Mouse (Mus musculus) frontal cortex, postnatal 14 days (tissue): ENCODE measurements around the gene Tln2.

Experiments used
- DNase-seq, 2 experiments: peaks; one replicate each; pipeline ENCODE4 v3.0.0; 2022; ENCODE audit warnings: low spot score in 2 of 2

Gene Tln2

DNA sequence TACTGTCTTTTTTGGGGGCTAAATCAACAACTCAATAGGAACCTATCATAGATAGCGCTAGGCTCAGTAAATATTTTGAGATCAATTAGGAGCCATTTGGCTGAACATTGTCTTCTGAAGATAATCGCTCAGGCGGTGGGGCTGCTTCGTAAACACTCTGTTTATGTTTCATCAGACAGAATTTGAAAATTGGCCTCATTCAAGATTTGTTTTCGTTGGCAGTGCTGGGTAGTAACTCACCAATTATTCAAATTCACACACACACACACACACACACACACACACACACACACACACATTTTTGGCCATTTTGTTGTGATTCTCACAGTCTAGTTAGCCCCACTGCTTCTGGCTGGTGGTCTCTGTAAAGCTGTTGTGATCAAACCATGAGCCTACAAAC is 12.9 kb downstream of the Tln2 start:
- no peak for DNase-seq

DNA sequence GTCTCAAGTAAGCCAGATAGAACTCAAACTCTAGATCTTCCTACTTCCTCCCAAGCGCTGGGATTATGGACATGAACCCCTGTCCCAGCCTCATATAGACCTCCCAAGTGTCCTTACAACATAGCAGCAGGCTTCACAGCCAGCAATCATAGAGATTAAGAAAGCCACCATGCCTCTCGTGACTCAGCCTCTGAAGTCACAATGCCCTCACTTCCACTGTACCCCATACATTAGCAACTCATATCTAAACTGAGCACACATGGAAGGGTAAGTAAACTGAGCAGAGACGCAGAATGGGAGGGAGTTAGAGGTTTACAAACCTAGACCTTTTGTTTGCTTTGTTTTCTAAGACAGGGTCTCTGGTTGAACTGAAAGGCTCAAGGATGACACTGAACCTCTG is 13.7 kb downstream of the Tln2 start:
- DNase-seq: no peak

DNA sequence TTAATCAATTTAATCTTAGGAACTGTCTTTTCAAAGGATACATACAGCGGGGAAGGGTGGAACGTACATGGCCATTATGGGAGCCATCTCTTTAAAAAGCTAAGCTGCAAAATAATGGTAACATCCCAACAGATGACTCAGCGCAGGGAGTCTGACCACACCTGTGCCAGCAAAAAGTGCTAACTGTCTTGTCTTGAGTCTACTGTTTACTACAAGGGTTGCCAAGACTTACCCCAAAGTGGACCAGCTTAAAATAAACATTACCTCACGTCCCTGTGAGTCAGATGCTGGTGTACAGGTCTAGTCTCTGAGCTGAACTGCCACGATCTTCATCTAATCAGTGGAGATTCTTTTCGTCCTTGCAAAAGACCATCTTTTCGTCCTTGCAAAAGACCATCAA is 14.7 kb downstream of the Tln2 start:
- DNase-seq: no peak

DNA sequence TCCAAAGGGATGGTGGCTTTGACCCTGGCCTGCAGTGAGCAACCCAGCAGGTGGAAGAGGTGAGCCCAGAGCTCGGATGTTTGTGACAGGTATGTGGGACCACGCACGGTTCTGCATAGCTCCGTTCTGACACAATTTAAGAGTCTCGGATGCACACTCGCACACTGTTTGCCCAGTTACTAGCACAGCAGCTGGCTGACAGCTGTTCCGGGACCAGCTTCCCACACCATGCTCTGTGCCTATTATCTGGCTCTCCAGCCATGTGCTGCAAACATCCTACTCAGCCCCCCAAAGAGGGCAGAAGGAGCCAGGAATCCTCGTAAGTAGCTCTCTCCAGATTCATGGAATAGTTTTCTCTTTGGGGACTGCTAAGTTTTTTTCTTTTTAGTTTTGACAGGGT is 17.6 kb downstream of the Tln2 start:
- DNase-seq: no peak

DNA sequence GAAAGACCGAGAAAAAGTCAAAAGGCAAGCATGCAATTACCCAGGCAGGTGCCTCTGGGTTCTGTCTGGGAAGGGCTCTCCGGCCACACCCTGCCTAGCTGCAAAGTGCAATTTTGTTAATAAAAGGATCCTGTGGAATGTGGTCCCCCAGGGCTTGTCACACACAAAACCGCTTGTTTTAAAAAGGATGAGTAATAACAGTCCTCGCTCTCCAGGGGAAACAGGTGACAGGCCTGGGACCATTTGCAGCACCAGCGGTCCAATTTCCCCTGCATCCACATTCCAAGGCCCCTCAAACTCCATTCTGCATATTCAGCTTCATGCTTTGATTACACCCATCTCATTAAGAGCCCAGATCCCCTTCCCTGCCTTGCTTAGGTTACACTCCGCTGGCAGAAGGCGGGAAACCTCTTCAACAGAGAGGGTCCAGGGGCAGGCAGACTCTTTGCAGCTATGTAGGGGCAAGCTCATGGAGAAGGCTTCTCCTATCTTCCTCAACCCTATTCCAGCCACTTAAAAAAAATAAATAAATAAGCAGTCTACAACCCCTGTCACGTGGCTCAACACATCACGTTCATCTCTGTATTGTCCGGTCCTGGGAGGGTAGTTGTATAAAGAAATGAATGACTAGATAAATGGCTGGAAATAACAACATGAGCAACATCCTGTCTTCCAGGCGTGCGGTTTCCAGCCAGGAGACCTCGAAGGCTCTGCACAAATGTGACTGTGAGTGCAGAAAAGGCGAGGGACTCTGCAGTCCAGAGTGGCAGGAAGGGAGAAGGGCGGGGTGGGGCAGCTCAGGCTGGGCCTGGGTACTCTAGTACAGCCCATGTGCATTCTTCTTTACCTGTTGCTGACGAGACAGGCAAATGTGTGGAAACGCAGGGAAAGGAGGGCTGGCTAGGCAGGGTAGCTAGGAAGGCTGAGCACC is 19.5 kb downstream of the Tln2 start:
- no peak for DNase-seq

DNA sequence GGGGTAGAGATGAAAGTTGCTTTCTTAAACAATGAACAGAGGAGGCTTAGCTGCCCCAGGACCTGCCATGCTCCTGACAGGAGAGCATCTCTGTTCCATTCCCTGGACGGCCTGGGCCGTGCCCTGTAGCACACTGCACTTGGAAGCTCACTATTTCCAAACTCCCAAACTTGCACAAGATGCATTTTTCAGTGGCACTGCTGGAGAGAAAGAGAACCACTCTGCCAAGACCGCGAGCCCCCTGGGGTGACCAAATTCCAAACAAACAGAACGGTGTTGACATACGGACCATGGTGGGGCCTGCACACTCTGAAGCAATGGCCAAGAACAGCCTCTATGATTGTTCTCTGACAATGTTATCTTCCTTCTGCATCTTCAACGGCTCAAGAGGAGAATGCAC is 25.1 kb downstream of the Tln2 start:
- DNase-seq: no peak

DNA sequence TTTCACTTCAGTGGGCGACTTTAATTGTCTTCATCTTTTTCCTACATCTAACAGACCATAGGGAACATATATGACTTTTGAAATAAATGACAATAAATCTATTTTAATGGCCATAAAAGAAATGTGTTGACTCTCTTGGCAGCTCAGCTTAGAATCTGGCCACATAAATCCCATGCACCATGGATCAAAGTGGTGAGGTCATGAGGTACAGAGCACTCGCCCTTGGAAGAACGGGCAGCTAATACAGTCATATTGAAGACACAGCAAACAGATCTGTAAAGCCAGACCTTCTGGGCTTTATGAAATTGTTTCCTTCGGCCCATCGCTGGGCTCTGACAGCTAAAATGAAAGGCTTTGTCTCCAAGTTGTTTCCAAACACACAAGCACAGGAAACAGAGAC is 26.2 kb downstream of the Tln2 start:
- no peak for DNase-seq

DNA sequence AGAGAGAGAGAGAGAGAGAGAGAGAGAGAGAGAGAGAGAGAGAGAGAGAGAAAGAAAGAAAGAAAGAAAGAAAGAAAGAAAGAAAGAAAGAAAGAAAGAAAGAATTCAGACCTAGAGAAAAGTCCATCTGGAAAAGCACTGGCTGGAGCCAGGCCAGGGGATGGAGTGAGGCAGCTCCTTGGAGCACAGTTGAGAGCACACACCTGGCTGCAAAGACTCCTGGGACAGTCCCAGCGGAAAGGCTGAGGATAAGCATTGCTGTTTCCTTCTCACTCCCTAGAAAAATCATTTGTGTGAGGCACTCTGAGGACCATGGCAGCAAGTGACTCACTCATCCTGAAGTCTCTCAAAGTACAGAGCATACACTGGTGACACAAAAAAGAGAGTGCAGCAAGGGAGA is 26.9 kb downstream of the Tln2 start:
- DNase-seq: no peak

DNA sequence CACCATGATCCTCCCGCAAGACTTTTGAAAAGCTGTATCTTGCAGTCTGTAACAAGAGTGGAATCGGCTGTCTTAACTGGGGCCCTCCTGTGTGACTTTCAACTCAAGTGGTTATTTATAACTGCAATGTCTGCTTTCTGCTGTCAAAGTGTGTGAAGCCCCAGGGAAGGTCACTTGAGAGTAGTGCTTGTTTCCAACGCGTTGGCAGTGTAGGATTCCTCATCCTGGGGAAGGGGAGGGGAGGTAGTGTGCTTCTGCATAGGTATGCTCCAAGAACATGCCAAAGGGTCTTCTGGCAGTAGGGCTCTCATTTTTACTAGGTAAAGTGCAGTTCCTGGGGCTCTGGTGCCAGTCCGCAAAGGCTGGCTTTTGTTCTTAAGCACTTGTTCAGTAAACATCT is 29.9 kb downstream of the Tln2 start:
- no peak for DNase-seq

DNA sequence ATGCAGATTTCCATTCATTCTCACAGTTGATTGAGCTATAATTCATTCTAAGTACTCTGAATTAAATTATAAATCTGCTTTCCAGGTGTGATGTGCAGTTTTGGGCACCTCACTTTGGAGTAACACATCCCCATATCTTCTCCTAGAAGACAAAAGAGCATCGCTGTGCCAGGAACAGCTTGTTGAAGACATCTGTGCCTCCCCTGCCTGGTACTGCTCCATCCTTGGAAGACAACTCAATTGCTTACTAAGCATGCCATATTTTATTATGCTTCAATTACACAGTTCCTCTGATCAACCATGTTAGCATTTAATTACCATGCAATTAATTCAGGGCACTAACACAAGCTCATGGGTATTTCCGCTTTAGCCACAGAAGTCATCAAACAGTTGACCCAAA is 31.8 kb downstream of the Tln2 start:
- no peak for DNase-seq

DNA sequence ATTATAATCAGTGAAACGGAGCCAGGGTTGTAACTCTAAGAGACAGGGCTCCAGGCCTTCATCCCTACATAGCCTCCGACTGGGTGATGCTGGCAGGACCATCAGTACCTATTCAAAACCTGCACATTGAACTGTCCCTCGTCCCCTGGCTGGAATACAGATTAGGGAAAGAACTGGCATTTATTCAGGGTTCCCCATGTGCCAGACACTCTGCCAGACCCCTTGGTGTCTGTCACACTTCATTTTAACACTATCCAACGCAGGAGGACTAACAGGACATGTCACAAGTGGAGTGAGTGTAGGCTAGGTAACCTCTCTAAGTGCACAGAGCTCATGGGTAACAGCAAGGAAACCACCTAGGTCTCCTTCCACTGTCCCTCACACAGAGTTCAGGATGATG is 37.8 kb downstream of the Tln2 start:
- no peak for DNase-seq

DNA sequence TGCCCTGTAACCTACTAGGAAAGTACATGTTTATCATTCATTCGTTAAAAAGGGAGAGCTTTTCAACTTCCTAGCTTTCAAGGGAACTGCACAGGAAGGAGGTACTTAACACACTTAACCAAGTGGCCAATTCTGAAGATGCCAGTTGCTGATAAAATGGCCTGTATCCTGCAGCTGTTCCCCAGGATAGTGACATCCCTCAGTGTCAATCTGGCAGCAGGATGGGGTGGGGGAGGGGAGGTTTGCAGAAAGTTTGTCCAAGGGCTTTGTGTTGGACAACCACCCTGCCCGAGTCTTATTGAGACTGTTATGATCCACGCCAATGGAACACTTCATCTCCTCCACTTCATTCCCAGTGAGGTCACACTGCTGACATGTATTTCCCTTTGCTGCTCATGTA is 50.0 kb downstream of the Tln2 start:
- DNase-seq: no peak

DNA sequence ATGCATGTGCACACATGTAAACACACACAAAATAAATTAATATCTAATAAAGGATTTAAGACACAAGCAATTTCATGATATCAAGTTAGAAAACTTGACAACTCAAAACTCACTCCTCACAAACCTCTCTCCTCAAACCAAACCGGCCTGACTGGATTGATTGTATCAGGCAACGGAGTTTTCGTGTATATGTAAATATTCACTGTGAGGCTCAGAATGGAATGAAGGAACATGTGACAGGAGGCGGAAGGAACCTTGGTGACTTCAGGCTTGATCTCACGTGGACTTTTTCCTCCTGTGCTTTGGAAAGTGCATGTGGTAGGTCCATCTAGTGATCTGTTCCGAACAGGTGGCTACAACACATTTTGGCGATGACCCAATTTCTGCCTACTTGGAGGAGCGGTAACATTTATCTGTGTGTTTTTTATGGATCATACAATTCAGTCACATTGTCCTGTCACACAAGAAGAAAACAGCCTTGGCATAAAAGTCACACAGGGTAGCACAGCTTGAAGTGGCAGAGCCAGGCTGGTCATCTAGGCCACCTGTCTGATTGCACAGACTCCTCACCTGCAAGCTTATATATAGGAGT is 54.7 kb downstream of the Tln2 start:
- no peak for DNase-seq

DNA sequence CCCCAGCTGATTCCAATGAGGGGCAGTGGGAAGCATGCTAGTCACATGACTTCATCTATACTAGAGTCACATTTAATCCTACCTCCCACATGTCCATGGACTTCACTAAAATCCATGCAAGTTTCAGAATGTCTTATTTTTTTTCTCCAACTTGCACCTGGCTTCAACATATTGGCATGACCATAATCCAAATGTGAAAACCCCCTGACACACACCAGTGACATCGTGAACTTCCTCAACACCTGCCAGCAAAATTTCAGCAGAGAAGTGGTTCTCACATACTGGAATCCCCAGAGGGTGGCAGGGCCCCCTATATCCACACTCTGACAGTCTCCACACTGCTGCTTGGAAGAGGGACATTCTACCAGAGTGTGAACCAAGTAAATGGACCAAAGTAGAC is 57.7 kb downstream of the Tln2 start:
- no peak for DNase-seq

DNA sequence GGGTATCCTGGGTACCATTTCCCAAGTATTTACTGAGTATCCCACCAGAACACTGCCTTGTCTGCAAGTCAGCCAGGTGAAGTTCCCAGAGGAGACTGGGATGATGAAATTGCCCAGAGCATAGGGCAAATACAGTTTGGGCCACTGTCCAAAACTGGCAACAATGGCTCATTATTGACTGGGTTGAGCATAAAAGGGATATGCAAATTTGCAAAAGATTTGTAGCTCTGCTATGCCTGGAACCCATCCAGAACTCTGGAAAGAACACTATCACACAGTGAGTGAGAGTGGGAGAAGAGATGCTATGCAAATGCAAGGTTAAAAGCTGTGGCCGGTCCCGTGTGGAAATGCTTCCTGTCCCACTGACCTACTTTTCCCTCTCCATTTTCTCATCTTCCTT is 63.1 kb downstream of the Tln2 start:
- DNase-seq: no peak

DNA sequence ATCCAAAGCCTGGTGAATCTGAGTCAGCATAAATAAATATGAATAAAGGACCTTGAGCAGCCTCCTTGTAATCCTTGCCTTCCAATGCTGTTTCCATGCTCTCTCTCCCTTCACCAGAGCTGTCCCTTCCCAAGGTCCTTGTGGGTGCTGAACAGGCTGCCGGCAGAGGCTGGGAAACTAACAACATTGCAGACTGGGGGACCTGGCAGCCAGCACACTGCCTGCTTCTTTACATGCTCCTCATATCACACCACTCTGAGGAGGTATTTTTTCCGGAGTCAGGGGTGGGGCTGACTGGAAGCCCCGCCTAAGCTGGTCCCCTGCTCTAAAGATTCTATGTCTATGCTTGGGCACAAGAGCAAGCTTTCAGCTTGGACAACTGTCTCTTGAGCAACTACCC is 64.2 kb downstream of the Tln2 start:
- no peak for DNase-seq

DNA sequence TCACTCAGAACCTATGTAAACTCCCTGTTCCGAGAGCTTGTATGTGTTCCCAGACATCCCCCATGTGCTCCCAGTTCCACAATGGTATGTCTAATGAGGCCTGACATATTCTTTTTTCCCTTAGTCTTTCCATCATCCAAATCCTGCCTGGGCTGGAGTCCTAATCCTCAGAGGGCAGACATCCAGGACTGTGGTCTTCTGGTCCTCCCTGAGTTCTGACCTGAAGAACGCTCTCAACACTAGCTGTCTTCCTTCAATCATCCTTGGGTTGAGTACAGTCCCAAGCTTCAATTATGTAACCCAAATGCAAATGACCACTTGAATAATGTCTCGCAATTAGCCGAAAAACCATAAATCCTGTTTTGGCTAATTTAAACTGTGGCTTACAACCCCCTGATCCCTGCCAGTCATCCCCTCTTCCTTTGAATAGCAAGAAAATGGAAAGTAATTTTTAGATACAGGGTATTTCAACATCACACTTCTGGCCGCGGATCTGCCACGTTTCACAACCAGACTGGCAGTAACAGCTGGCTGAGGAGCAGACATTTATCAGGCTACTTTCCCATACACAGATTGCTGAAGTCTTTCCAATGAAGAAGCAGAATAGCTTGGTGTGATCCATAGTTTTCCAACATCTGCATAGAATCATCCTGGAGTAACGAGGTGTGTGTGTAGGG is 65.5 kb downstream of the Tln2 start:
- no peak for DNase-seq

DNA sequence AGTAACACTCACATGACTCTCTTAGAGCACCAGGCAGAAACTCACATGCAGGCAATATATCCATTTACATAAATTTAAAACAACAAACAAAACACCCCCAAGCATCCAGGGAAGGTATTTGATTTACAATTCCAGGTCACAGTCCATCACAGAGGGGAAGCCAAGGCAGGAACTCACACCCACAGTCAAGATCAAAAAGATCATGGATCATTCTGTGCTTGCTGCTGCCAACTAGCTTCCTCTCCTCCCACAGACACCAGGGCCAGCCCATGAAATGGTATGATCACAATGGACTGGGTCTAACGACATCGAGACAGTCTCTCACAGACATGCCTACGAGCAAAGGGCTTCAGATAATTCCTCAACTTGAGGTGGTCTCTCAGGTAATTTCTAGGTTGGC is 70.1 kb downstream of the Tln2 start:
- DNase-seq: no peak

DNA sequence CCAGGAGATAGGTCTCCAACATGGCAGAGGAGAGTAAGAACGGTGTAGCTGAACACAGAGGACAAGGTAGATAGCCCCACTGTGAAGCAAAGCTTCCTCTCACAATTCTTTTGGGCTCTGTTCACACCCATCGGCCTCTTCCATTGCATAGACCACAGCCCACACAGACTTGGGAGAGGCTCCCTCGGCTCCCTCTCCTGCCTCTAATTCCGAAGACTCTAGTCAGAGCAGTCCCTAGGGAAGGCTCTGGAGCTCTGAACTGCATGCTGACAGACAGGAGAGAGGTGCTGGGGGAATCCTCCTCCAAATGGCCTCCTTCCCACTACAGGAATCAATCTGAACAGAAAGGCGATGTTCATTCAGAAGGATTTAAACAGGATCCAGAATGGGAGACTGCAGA is 72.9 kb downstream of the Tln2 start:
- no peak for DNase-seq

DNA sequence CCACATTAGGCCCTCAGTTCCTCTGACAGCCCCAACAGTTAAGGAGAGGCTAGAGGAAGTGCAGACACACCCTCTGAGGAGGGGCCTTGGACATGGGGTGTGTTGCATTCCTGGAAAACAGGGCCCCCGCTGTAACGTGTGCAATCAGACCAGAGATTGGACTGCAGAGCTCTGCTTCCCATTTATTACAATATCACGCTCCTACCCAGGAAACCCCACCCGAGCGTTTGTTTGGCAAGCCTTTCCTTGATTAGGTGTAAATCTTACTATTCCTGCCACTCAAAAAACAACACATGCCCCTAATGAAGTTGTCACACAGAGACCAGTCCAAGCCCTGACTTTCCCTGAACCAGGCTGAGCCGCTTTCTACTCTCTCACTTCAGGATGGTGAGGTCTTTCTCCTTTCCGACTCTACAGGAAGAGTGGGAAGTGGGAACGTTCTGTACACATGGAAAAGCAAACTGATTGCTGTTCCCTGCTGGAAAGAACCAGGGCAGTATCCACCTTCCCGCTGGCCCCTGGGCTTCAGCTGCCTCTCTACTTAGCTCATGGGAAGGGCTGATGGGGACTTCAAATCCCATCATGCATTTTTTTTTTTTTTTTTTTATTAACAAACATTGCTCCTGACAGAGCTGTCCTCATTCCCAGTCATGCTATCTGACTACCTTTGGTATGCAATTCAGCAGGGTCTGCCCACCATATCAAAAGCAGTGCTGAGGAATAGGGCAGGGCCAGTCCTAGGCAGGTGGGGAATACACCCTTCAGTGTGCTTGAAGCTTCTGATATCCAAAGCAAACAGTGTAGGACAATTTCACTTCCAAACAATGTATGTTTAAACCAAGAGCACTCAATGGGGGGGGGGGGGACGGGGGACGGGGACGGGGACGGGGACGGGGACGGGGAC is 74.1 kb downstream of the Tln2 start:
- DNase-seq: no peak

DNA sequence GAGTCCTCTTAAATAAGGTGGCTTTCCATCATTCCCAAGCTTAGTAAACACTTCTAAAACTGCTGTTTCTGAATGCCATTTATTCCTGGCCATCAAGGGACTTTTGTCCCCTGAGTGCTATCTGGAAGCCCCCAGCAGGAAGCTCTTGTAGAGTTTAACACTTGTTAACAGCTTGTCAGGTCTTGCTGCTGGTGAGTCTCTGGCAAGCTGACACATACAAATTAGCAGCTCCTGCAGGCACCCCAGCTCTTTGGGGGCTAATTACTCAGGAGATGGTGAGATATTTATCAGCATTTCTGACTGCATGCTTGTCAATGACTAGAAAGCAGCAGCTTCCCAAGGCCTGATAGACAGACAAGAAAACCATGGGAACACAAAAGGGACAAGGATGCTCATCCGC is 77.2 kb downstream of the Tln2 start:
- no peak for DNase-seq

DNA sequence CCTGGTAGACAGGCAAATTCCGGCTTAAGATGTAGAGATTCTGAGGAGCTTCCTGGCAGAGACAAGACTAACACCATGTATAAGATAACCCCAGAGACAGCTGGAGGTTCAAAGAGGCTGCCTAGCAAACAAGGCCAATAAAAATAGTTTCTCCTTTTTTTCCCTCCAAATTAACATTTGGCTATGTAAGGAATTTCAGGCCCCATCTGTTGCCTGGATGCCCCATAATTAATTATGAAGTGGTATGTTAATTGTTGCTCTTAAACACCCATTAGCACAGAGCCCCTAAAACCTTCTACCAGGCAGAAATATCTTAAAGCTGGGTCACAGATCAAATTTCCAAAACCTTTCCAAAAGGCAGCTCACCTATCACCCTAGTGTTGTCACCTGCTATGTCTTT is 77.7 kb downstream of the Tln2 start:
- DNase-seq: no peak
